Mouse (Mus musculus) heart, embryonic 14.5 days (tissue): ENCODE data around the gene Spn. TPM values are rescaled to one million over a fixed set of nuclear protein-coding genes. Genes with fewer than 3 reads are reported as not detected.
"Not testable (repeated sequence)": the region's sequence is repeated elsewhere in the genome, so short reads cannot be mapped to it uniquely, and the experiment has no call there.

Experiments
- ATAC-seq: fragments of 200-750 bp; cut with Nextera tagmentation; 2 replicates; pipeline ENCODE4 v1.8.0; 2017; ENCODE audit warnings: low read depth, moderate TSS enrichment; ENCODE audit not compliant: insufficient number of reproducible peaks, insufficient read depth, low FRiP score
- H3K27ac ChIP-seq, 2 experiments: fragments of 200-500 bp in 1 of 2; fragments of 300-500 bp in 1 of 2; sonication (generic) in 1 of 2; replicated peaks in 1 of 2; 2 replicates each; pipeline ENCODE4 v1.5.1; 2012 to 2014; ENCODE audit warnings: low read depth in 2 of 2, low read length in 2 of 2, control low read depth in 1 of 2, mild to moderate bottlenecking in 1 of 2, mixed read lengths in 1 of 2; ENCODE audit not compliant: control insufficient read depth in 1 of 2, insufficient read depth in 1 of 2
- H3K27me3 ChIP-seq: fragments of 300-500 bp; sonication (generic); 2 replicates; pipeline ENCODE4 v1.6.1; 2014; ENCODE audit warnings: mild to moderate bottlenecking, low read length, control low read depth; ENCODE audit not compliant: control insufficient read depth, insufficient read depth
- H3K36me3 ChIP-seq: fragments of 300-500 bp; sonication (generic); 2 replicates; pipeline ENCODE4 v1.6.1; 2014; ENCODE audit warnings: mild to moderate bottlenecking, control low read depth, low read length, mixed read lengths; ENCODE audit not compliant: control insufficient read depth, insufficient read depth
- H3K4me1 ChIP-seq, 2 experiments: fragments of 200-500 bp in 1 of 2; fragments of 300-500 bp in 1 of 2; sonication (generic) in 1 of 2; 2 replicates each; pipeline ENCODE4 v1.6.1; 2012 to 2014; ENCODE audit warnings: low read length in 2 of 2, control low read depth in 1 of 2, mixed read lengths in 1 of 2; ENCODE audit not compliant: control insufficient read depth in 2 of 2, insufficient read depth in 2 of 2
- H3K4me2 ChIP-seq: fragments of 300-500 bp; sonication (generic); 2 replicates; pipeline ENCODE4 v1.6.1; 2014; ENCODE audit warnings: mild to moderate bottlenecking, low read length
- H3K4me3 ChIP-seq, 2 experiments: fragments of 200-500 bp in 1 of 2; fragments of 300-500 bp in 1 of 2; sonication (generic) in 1 of 2; 2 replicates each; pipeline ENCODE4 v1.5.1; 2012 to 2014; ENCODE audit warnings: low read length in 2 of 2, mild to moderate bottlenecking in 2 of 2, control low read depth in 1 of 2, low read depth in 1 of 2, moderate library complexity in 1 of 2; ENCODE audit not compliant: control insufficient read depth in 1 of 2, insufficient read depth in 1 of 2
- H3K9ac ChIP-seq: fragments of 300-500 bp; sonication (generic); 2 replicates; pipeline ENCODE4 v1.6.1; 2014; ENCODE audit warnings: mild to moderate bottlenecking, low read length
- H3K9me3 ChIP-seq: fragments of 300-500 bp; sonication (generic); 2 replicates; pipeline ENCODE4 v1.6.1; 2016; ENCODE audit warnings: low read length, control low read depth; ENCODE audit not compliant: control insufficient read depth
- WGBS: fragments of 180-500 bp; shearing (Covaris S2); extraction: QIAGEN DNeasy Blood & Tissue Kit; methylation state at CpG from one replicate; pipeline ENCODE4 v1.1.7; 2014; 5-methylcytosine and 5-hydroxymethylcytosine counted together
- polyA plus RNA-seq: library from polyadenylated mRNA; unstranded; fragments of >200 nt; fragmentation: Nextera tagmentation; extraction: Ambion mirVana; gene quantifications from 2 replicates; pipeline ENCODE4 v1.2.1, GENCODE M21; 2014

Gene Spn
- polyA plus RNA-seq, 1 experiment from 2014 or later, result 0.12 TPM

DNA sequence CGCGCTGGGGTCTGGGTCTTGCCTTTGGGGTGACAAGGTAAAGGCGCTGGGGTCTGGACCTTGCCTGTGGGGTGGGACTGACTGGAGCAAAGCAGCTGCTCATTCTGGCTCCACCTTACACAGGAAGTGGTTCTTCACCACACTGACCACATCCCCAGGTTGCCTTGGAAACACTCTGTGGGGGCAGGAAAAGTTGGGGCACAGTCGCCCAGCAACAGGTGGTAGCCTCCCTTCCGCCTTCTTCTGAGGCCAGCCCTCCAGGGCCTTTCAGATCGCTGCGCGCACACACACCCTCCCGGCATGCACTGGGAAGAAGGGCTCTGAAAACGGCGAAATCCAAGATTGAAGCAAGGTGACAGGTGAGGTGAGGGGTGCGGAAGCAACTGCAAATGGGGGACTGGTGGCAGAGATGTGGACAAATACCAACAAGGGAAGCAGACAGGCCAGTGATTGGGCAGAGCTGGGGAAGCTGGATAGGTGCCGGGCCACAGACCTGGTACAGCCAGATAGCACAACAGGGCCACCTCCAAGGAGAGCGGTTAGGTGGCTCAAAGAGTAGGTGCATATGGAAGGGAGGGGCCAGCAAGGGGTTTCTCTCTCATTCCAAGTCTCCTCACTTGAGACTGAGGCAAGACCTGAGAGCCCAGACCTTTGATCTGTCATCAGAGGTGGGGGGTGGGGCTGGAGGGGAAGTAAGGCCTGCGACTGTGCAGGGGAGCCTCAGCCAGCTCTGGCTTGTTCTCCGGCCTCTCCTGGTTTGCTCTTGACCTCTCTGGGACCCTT lies 46.3 kb downstream of the Spn start, which contains the start of gene AI467606:
Gene AI467606 (plus strand): TSS at position 246 of the 783 bp plus-strand sequence.
- Histone ChIP-seq H3K27me3 (no peaks in the 10 kb centered on the region), H3K9ac (no peak within 1 kb of the TSS), H3K36me3 (no peaks in the 10 kb centered on the region), H3K4me2 (no peak within 1 kb of the TSS), H3K27ac (no peak within 1 kb of the TSS), H3K9me3 (no peaks in the 10 kb centered on the region), H3K4me1 (peaks cover 5 to 9% of the 10 kb centered on the region in 2 experiments; a peak in 2 of 4 replicates), H3K4me3 (no peak within 1 kb of the TSS)
- ATAC-seq, result no peak
- 61% methylated on average over 16 of the region's 16 CpGs for WGBS

DNA sequence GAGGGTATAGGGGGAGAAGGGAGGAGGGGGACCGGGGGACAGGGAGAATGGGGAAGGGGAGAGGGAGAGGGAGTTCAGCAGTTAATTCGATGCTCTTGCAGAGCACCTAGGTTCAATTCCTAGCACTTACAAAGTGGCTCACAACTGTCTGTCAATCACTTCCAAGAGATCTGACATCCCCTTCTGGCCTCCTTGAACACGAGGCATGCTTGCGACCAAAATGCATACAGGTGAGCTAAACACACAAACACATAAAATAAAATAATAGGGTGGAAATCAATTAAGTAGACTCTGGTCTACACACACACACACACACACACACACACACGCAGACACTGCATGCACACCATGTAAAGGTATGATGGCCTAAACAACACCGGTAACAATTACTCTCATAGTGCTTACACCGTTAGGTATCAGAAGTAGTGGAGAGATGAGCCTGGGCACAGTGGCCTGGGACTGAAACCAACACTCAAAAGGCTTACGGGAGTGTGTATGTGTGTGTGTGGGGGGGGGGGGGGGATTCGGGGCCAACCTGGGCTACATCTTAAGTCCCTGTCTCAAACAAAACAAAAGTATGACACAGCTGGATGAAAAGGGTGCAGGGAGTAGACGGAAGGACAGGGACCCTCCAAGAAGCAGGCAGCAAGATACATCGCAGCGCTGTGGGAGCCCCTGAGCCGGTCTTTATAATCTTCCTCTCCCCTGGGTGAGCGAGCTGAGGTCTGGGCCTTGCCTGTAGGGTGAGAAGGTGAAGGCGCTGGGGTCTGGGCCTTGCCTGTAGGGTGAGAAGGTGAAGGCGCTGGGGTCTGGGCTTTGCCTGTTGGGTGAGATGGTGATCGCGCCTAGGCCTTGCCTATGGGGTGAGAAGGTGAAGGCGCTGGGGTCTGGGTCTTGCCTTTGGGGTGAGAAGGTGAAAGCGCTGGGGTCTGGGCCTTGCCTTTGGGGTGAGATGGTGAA lies 47.2 kb downstream of the Spn start:
- no peak overlapping the region for H3K9ac ChIP-seq
- H3K4me3 ChIP-seq, result no peak overlapping the region
- ATAC-seq, result no peak
- no peak overlapping the region for H3K4me2 ChIP-seq
- no peaks in the 10 kb centered on the region for H3K27me3 ChIP-seq
- H3K4me1 ChIP-seq, result peaks cover 5 to 9% of the 10 kb centered on the region in 2 experiments; a peak in 2 of 4 replicates
- no peak overlapping the region for H3K27ac ChIP-seq
- WGBS, result 81% methylated on average over 20 of the region's 20 CpGs
- H3K9me3 ChIP-seq, result no peaks in the 10 kb centered on the region
- H3K36me3 ChIP-seq, result no peaks in the 10 kb centered on the region

DNA sequence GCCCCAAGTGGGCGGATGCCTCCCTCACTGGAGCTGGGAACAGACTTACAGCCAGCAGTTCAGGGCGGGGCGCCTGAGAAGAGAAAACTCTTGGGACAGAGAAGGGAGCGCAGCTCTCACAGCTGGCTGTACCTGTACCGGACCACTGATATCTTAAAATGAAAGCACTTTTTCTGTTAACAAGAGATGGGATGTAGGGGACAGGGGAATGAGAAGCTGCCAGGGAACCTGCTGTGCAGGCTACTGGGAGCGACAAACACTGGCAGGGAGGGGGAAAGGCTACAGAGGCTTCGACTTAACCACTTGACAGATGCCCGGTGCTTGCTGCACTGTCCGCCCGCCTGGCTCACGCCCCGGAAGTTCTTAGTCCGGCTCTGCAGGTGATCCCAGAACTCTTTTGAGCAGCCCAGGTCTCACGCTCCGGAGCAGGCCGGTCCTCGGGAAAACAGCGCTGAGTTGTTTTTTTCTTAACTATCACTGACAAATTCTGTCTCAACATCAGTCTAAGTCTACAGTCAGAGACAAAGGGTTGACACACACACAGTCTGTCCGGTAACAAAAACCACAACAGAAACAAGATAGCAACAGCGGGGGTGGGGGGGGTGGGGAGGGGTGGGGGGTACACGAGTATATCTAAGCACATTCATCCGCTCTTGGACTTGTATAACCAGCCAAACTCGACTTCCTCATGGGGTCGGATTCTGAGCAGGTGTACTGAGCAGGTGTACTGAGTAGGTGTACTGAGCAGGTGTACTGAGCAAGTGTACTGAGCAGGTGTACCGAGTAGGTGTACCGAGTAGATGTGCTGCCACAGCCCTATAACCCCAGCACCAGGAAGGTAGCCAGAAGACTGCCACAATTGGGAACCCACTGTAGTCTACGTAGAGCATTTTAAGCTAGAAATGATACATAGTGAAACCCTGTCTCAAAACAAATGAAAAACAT lies 48.5 kb downstream of the Spn start:
- H3K9ac ChIP-seq, result peak overlapping the region; percentile 52; the same call in 1 of the 2 replicates
- peak overlapping the region; percentile 17 to 27; a peak in 3 of 4 replicates for H3K4me3 ChIP-seq
- peak overlapping the region; percentile 66 for H3K4me2 ChIP-seq
- 0 out of 2 replicates have a peak, but pooled peaks have one; percentile 24 for ATAC-seq
- no peak overlapping the region for H3K27ac ChIP-seq
- 19% methylated on average over 27 of the region's 27 CpGs for WGBS
- no peaks in the 10 kb centered on the region for H3K9me3 ChIP-seq
- no peaks in the 10 kb centered on the region for H3K36me3 ChIP-seq
- peaks cover 5 to 9% of the 10 kb centered on the region in 2 experiments; a peak in 2 of 4 replicates for H3K4me1 ChIP-seq
- no peaks in the 10 kb centered on the region for H3K27me3 ChIP-seq

DNA sequence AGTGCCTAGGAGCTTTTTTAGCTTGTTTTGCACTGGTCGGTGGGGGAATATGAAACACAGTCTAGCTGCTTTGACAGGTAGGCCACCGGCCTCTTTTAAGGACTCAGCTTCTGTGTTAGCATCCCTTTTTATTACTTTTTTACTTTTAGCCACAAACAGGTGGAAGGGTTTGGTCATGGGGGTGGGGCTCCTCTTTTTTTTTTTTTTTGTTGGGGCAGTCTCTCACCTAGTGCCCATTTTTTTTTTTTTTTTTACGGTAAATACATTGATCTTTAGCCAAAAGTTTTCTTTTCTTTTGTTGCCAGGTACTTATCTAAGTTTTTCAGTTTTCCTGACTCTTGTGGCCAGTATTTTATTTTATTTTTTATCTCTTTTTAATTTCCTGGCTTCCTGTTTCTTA lies 49.5 kb downstream of the Spn start:
- Histone ChIP-seq H3K9ac (no peak overlapping the region), H3K4me2 (no peak overlapping the region), H3K27ac (no peak overlapping the region), H3K36me3 (no peaks in the 10 kb centered on the region), H3K27me3 (no peaks in the 10 kb centered on the region), H3K9me3 (no peaks in the 10 kb centered on the region), H3K4me1 (peaks cover 5 to 9% of the 10 kb centered on the region in 2 experiments; a peak in 2 of 4 replicates), H3K4me3 (no peak overlapping the region)
- 80% methylated on average over 3 of the region's 3 CpGs for WGBS
- ATAC-seq, result no peak

DNA sequence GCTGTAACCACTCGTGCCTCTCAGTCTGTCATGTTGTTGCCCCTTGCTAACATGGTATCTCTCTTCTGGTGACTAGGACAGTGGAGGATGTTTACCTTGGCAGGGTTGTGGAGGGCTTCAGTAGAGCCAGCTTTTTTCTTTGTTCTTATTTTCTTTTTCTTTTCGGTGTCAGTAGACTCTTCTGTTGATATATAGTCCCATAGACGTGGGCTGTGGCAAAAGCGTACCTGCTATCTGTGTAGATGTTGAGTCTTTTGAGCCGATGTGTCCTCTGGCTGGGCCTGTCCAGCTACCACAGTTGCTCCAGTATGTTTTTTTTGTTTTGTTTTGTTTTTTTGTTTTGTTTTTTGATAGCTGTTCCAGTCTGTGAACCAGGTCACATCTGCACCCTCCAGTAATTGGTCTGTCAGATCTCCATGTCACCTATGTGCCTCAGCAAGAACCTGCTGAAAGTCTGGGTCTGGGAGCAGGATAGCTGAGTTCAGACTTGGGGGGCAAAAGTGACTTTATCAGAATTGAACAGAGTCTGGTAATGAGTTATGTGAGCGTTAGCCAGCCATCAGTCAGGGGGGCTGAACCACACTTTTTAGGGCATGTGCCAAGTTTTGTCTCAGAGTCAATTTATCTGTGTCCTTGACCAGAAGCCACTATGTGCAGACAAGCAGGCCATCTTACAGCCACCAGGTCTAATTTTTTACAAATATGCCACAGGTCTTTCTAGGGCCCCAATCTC lies 50.2 kb downstream of the Spn start, which contains the start of gene Zg16:
Gene Zg16 (minus strand): TSS at position 51 of the 733 bp plus-strand sequence.
- H3K4me3 ChIP-seq, H3K4me2 ChIP-seq, H3K9me3 ChIP-seq, ATAC-seq, H3K9ac ChIP-seq, H3K27ac ChIP-seq, H3K27me3 ChIP-seq, H3K36me3 ChIP-seq, H3K4me1 ChIP-seq: not testable (repeated sequence)
- WGBS, result 56% methylated on average over 6 of the region's 6 CpGs

DNA sequence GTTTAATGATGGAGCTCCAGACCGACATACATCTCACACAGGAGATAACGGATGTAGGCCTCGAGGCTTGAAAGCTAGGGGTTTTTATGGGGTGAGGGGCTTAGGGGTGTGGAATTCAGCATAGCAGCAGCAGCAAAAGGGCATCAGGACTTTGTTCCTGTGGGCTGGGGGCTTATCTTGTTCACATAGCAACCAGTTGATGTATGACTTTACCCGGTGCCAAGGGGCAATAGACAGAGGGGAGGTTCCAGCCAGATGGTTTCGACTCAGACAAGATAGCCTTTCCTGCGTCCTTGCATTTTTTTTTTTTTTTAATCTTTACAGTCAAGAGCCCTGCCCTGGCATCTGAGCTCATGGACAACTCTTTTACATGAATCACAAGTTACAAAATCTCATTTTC lies 51.9 kb downstream of the Spn start:
- ATAC-seq, H3K36me3 ChIP-seq, H3K9me3 ChIP-seq, H3K4me2 ChIP-seq, H3K4me3 ChIP-seq, H3K9ac ChIP-seq, H3K27ac ChIP-seq, H3K4me1 ChIP-seq, H3K27me3 ChIP-seq: not testable (repeated sequence)
- WGBS, result 28% methylated on average over 6 of the region's 6 CpGs
